Mouse (Mus musculus) C2C12 (cell line): ENCODE results near the gene Naa20. TPM values are rescaled to one million over a fixed set of nuclear protein-coding genes. Genes with fewer than 3 reads are reported as not detected.

Experiments used
- H3K27me3 ChIP-seq: one replicate; pipeline ENCODE4 v1.6.1; 2011; ENCODE audit not compliant: control insufficient read depth, insufficient read depth, insufficient read length
- H3K36me3 ChIP-seq: one replicate; pipeline ENCODE4 v1.6.1; 2011; ENCODE audit not compliant: control insufficient read depth, insufficient read depth
- H3K4me3 ChIP-seq: one replicate; pipeline ENCODE4 v1.5.1; 2011; ENCODE audit warnings: mild to moderate bottlenecking, control low read depth; ENCODE audit not compliant: poor library complexity, insufficient read depth, severe bottlenecking
- H3K79me2 ChIP-seq: one replicate; pipeline ENCODE4 v1.6.1; 2011; ENCODE audit not compliant: control insufficient read depth, insufficient read depth
- H3K79me3 ChIP-seq: one replicate; pipeline ENCODE4 v1.6.1; 2011; ENCODE audit warnings: low read depth, control low read depth
- H3ac ChIP-seq: one replicate; pipeline ENCODE3; 2011; ENCODE audit warnings: low read depth; ENCODE audit not compliant: control insufficient read depth, insufficient read length
- CEBPB ChIP-seq: IDR thresholded peaks from one replicate; pipeline ENCODE4 v1.6.1; 2011; ENCODE audit warnings: low read depth, mild to moderate bottlenecking, control low read depth, moderate library complexity
- CTCF ChIP-seq: IDR thresholded peaks from one replicate; pipeline ENCODE4 v1.5.1; 2011; ENCODE audit not compliant: control insufficient read depth, insufficient read depth, insufficient read length
- FOSL1 ChIP-seq: IDR thresholded peaks from one replicate; pipeline ENCODE4 v1.8.0; 2011; ENCODE audit warnings: mild to moderate bottlenecking, low read length; ENCODE audit not compliant: poor library complexity, insufficient read depth, severe bottlenecking
- MAX ChIP-seq: IDR thresholded peaks from one replicate; pipeline ENCODE4 v1.6.1; 2011; ENCODE audit warnings: mild to moderate bottlenecking, control low read depth
- MYOD1 ChIP-seq: IDR thresholded peaks from one replicate; pipeline ENCODE4 v1.6.1; 2011; ENCODE audit warnings: low read depth; ENCODE audit not compliant: control insufficient read depth, insufficient read length
- MYOG ChIP-seq: IDR thresholded peaks from one replicate; pipeline ENCODE4 v1.6.1; 2011; ENCODE audit not compliant: control insufficient read depth, insufficient read length; ENCODE audit errors: extremely low read depth
- USF1 ChIP-seq: IDR thresholded peaks from one replicate; pipeline ENCODE4 v1.6.1; 2011; ENCODE audit warnings: low read depth, mild to moderate bottlenecking, control low read depth, moderate library complexity
- polyA plus RNA-seq: library from polyadenylated mRNA; unstranded; fragments of >200 nt; fragmentation: generic; extraction: Trizol; gene quantifications from one replicate; pipeline ENCODE4 v1.2.1, GENCODE M21; 2012; ENCODE audit warnings: missing spikeins

The Naa20 gene
- polyA plus RNA-seq, 1 experiment = 61.3 TPM

DNA sequence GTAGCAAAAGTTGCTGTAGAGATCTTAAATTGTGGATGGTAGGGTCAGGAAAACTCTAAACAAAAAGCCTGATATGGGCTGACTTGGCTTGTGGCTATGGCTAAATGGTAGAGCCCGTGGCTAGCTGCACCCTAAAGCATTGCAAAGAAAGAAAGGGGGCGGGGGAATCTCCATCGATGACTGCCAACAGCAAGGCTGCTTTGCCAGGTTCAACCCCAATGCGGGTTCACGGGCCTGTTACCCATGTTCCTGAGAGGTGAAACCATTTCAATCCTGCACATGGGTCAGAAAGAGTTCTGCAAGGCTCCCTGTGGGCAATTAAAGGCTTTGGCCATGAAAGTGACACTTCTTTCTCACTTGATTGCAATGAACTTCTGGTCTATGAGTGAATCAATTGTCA lies 20.0 kb upstream of the Naa20 start:
- no peak for TF ChIP-seq CTCF
- no peak for TF ChIP-seq FOSL1
- TF ChIP-seq MYOG = no peak
- no peak for TF ChIP-seq USF1
- TF ChIP-seq MYOD1 = no peak
- Histone ChIP-seq H3K36me3 (peaks cover 55% of the 10 kb centered on the region), H3K79me2 (no peaks in the 10 kb centered on the region), H3K79me3 (no peaks in the 10 kb centered on the region), H3K4me3 (no peak overlapping the region), H3ac (no peak overlapping the region), H3K27me3 (no peaks in the 10 kb centered on the region)

DNA sequence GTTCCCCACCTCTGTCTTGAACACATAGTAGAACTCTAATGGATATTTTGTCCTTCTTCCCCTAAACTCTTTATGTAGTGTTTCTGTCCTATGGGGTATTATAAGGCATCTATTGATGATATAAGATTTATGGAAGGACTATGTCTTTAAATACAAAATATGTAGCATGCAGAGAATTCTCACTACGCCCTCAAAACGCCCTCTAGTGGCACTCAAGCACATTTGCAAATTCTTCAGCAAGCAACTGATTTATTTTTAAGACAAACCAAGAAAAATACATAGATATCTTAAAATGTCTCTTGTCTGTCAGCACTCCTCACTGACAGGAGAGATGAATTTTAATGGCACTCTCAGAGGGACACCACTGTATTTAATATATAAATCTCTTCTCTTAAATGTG lies 19.5 kb upstream of the Naa20 start:
- Histone ChIP-seq H3K4me3 (no peak overlapping the region), H3ac (no peak overlapping the region), H3K79me3 (no peaks in the 10 kb centered on the region), H3K79me2 (no peaks in the 10 kb centered on the region), H3K27me3 (no peaks in the 10 kb centered on the region), H3K36me3 (peaks cover 59% of the 10 kb centered on the region)
- no peak for TF ChIP-seq FOSL1

DNA sequence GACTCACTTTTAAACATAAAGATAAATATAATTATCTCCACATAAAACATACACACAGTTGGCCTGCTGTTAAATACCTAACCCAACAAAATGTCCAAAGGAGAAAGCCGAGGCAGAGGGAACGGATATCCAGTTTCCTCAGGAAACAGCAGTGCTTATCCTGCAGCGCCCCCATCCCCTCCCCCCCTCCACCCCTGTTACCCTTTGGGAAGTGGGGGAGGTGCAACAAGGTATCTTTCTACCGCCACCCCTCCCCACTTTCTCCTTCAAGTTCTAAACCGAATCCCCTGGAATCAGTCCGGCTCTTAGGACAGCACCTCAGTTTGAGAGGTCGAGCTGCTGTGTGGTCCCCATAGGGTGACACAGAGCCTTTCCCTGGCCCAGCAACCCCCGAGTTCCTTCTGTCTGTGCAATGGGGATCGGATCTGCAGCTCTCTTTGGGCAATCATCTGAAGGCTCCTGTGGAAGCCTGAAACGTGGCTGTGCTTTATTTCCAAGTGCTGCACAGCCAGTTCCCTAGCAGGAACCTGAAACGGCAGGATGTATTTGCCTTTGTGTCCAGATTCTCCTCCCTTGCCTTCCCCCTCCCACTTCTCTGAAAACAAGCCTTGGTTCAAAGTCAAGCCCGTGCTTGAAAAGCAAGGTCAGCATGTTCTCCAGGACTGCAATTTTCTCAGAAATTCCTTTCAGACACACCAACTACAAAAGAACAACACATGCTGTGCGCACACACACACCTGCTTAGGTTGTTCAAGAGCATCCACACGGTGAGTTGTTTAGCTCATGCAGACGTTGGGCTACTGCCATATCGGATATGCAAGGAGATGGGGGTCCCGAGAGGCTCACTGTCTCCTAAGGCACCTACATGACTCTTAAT lies 17.6 kb upstream of the Naa20 start:
- H3K79me3 ChIP-seq = no peaks in the 10 kb centered on the region
- no peak overlapping the region for H3ac ChIP-seq
- no peaks in the 10 kb centered on the region for H3K79me2 ChIP-seq
- H3K4me3 ChIP-seq = no peak overlapping the region
- H3K36me3 ChIP-seq = peaks cover 44% of the 10 kb centered on the region
- H3K27me3 ChIP-seq = no peaks in the 10 kb centered on the region
- no peak for TF ChIP-seq MYOG
- TF ChIP-seq MAX = no peak
- TF ChIP-seq CEBPB = no peak
- no peak for TF ChIP-seq MYOD1
- TF ChIP-seq USF1 = no peak
- no peak for TF ChIP-seq FOSL1
- TF ChIP-seq CTCF = no peak

DNA sequence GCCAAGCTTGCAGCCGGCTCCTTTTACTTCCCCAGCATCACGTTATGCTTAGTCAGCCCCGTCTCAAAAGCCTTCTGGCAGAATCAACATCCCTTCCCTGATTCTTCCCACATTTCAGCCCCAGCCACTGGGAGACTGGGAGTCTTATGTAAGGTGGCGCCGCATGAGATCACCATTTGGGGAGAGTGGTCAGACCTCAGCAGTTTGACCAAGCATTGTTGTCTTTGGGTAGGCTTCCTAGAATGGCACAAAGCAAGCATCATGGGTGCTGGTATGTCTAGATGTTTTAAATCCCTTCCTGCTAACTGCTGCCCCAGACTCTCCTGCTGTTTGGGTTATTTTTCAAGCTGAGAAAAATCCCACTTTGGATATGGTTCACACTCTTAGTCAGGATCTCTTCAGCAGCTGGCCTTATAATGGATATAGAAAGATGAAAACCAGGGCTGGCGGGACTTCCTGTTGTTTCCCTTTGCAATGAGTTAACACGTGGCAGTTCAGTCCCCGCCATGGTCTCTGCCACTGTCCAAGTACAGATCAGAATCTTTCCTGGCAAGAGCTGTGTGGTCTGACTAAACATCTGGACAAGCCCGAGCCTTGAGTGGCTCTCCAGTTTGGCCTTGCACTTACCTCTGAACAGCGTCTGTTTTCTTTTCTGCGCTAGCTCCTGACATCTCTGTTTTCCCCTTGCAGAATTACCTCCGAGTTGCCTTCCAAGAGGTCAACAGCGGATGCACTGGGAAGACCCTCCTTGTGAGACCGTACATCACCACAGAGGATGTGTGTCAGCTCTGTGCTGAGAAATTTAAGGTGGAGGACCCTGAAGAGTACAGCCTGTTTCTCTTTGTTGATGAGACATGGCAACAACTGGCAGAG lies 16.8 kb upstream of the Naa20 start:
- no peak overlapping the region for H3K4me3 ChIP-seq
- no peak overlapping the region for H3ac ChIP-seq
- H3K36me3 ChIP-seq = peaks cover 38% of the 10 kb centered on the region
- H3K27me3 ChIP-seq = no peaks in the 10 kb centered on the region
- no peak for TF ChIP-seq USF1
- TF ChIP-seq MAX = no peak
- TF ChIP-seq CTCF = no peak
- no peak for TF ChIP-seq CEBPB
- no peak for TF ChIP-seq MYOG
- TF ChIP-seq FOSL1 = no peak
- no peak for TF ChIP-seq MYOD1
- H3K79me2 ChIP-seq = no peaks in the 10 kb centered on the region
- no peaks in the 10 kb centered on the region for H3K79me3 ChIP-seq

DNA sequence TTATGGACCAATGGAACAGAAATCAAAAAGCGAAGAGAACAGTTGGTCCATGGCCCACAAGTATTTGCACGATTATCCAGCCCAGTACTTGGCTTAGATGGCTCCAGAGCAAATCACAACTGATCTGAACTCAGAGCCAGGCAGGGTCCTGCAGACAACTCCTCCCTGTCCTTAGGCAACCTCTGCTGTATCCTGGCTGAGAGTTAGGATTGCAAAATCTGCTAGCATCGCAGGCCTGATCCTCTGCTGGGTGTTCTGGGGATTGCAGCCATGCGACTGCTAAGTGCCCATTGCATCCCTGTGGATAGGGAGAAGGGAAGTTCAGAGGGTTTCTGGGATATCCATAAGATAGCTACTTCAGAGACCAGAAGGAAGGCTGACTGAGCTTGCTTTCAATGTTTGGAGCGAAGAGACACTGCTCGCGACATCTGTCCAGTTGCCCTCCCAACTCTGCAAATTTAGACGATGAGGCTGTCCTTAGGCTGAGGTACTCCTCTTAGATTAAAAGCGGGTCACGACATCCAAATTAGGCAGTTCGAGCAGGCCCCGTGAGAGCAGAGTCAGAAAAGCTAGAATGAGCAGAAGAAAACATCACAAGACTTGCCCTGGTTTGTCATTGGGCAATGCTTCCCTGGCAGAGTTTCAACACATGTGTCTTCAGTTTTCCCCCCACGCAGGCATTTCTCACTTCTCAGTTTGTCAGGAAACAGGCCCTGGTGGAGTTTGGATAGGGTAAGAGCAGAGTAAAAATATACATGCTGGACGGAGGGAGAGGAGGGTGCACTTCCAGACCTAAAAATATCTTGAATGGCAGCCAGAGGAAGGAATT lies 13.7 kb upstream of the Naa20 start:
- Histone ChIP-seq H3K36me3 (peaks cover 36% of the 10 kb centered on the region), H3K79me2 (no peaks in the 10 kb centered on the region), H3K27me3 (no peaks in the 10 kb centered on the region), H3K4me3 (no peak overlapping the region), H3K79me3 (no peaks in the 10 kb centered on the region), H3ac (no peak overlapping the region)
- TF ChIP-seq CEBPB (no peak), USF1 (no peak), FOSL1 (no peak), MYOG (no peak), MYOD1 (no peak), CTCF (no peak), MAX (no peak)
